Mouse (Mus musculus) brown adipose tissue, adult 24 weeks (tissue): ENCODE data around the gene Otogl. TPM values are rescaled to one million over a fixed set of nuclear protein-coding genes. Genes with fewer than 3 reads are reported as not detected.

Source experiments
- H3K27ac ChIP-seq: fragments of 200-500 bp; replicated peaks from 2 replicates; pipeline ENCODE4 v1.5.1; 2012; ENCODE audit warnings: low read depth, mild to moderate bottlenecking, low read length
- H3K4me1 ChIP-seq: fragments of 200-500 bp; 2 replicates; pipeline ENCODE4 v1.6.1; 2012; ENCODE audit warnings: low read length, mixed read lengths; ENCODE audit not compliant: control insufficient read depth, insufficient read depth, insufficient read length
- H3K4me3 ChIP-seq: fragments of 200-500 bp; 2 replicates; pipeline ENCODE4 v1.5.1; 2012; ENCODE audit warnings: low read depth, mild to moderate bottlenecking, low read length, moderate library complexity; ENCODE audit not compliant: insufficient read depth
- polyA plus RNA-seq: library from polyadenylated mRNA; stranded (reverse); fragments of >200 nt; gene quantifications from 2 replicates; pipeline ENCODE4 v1.2.4, GENCODE M21; 2012; ENCODE audit not compliant: missing spikeins, insufficient read depth, insufficient read length

Gene Otogl
- polyA plus RNA-seq, 1 experiment, result not detected

GRCm38 (mm10) chr10:107930471-107931021 lies 18.6 kb upstream of the Otogl start:
- H3K4me3 ChIP-seq, result peak overlapping the region; percentile 1; the same call in 1 of the 2 replicates
- peaks cover 7% of the 10 kb centered on the region for H3K4me1 ChIP-seq
- peak overlapping the region; percentile 92 for H3K27ac ChIP-seq

DNA sequence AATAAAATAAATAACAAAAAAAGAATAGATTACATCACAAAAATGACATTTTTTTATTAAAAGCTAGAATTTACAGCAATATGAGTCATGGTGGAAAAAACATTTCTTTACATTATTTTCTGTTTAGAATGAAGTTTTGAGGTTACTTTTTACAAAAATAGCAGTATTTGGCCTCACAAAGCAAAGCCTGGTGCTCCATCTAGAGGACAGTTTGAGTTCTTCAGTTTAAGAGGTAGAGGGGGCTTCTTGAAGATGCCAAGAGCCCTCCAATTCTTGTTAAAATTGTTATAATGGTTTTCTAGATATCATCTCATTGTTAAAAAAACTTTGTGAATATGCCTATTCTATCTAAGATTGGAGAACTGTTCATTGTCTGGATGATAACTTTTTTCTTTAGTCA lies 13.4 kb upstream of the Otogl start:
- H3K27ac ChIP-seq, result no peak overlapping the region
- H3K4me3 ChIP-seq, result no peak overlapping the region
- H3K4me1 ChIP-seq, result peaks cover 5% of the 10 kb centered on the region; the same call in 1 of the 2 replicates

DNA sequence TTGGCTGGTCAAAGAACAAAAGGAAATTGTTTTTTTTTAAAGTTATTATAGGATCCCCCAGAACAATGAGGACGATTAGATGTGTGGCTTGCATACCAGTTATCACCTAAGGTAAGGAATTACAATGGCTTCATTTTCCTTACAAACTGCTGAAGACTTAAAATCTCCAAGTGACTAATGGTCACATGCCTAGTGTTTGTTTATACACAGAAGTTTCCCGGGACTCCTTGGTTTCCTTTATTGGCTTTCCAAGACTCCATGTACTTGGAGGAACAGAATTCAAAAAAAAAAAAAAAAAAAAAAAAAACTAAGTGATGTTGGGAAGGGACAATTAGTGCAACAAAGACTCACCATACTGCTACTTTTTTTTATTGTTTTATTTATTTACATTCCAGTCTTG lies 11.9 kb upstream of the Otogl start:
- H3K27ac ChIP-seq, result no peak overlapping the region
- peaks cover 5% of the 10 kb centered on the region; the same call in 1 of the 2 replicates for H3K4me1 ChIP-seq
- H3K4me3 ChIP-seq, result no peak overlapping the region

- H3K27ac ChIP-seq, result no peak overlapping the region
- H3K4me3 ChIP-seq, result no peak overlapping the region
- H3K4me1 ChIP-seq, result peaks cover 5% of the 10 kb centered on the region; the same call in 1 of the 2 replicates
Measured at GRCm38 (mm10) chr10:107922750-107923149, 10.8 kb upstream of the Otogl start.

DNA sequence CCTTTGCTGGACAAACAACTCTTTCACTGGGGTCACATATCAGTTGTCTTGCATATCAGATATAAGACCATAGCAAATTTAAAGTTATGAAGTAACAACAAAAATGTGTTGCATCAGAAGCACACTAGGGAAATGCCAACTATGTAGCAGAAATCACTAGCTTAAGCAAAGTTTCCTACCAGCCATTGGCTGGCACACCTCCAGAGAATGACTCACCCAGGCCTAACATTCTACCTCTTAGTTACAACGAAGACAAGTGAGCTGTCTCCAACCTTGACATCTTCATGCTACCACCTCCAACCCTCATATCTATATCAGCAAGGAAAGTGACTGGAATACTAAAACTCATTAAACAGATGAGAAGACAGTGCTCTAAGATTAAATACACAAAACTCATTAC lies 9.6 kb upstream of the Otogl start:
- Histone ChIP-seq H3K27ac (peak overlapping the region; percentile 68), H3K4me1 (peaks cover 5% of the 10 kb centered on the region; the same call in 1 of the 2 replicates), H3K4me3 (no peak overlapping the region)

DNA sequence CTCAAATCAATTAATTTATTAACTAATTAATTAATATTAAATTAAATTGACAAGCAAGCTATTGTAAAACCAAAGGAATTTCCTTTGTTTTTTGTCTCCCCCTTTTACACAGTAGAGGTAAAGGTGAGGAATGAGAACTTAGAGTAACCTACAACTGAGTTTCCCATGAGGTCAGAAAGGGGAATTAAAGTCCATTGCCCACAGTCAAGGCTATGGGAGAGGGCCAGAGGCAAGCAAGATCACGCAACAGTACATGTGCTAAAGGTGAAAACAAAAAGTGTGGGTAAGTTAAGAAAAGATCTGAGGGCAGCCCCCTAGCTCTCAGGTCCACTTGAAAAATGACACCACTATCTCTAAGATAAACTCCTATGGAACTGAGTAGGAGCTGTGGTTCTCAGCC lies 9.2 kb upstream of the Otogl start:
- Histone ChIP-seq H3K27ac (peak overlapping the region; percentile 68), H3K4me3 (no peak overlapping the region), H3K4me1 (peaks cover 5% of the 10 kb centered on the region; the same call in 1 of the 2 replicates)

DNA sequence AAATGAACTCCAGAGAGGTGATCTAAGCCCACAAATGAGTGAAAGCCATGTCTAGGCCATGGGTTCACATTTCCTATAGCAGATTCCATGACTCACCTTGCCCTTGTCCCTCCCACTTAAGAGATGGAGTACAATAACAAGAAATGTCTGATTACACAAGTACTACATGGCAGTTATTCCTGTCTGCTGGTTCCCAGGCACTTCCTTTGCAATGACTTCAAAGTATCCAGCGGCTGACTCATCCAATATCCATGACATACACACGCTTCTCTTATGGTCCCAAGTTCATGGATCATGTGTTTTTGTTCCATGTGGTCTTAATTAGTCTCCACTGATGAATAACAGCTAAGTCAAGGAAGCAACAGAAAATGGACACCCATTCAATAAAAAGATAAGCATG lies 1.1 kb upstream of the Otogl start:
- Histone ChIP-seq H3K27ac (no peak overlapping the region), H3K4me1 (no peaks in the 10 kb centered on the region)

GRCm38 (mm10) chr10:107906453-107906852 lies 5.5 kb downstream of the Otogl start:
- H3K4me3 ChIP-seq, result no peak overlapping the region
- peak overlapping the region; percentile 57 for H3K27ac ChIP-seq

More for the DNA sequence above, 1.1 kb upstream of the Otogl start:
- no peak overlapping the region for H3K4me3 ChIP-seq

GRCm38 (mm10) chr10:107905274-107906034 lies 6.5 kb downstream of the Otogl start:
- H3K4me3 ChIP-seq, result no peak overlapping the region
- H3K4me1 ChIP-seq, result peaks cover 5% of the 10 kb centered on the region; the same call in 1 of the 2 replicates
- peak overlapping the region; percentile 70 for H3K27ac ChIP-seq

More at GRCm38 (mm10) chr10:107906453-107906852, 5.5 kb downstream of the Otogl start:
- peaks cover 5% of the 10 kb centered on the region; the same call in 1 of the 2 replicates for H3K4me1 ChIP-seq

GRCm38 (mm10) chr10:107901958-107902357 lies 10.0 kb downstream of the Otogl start:
- Histone ChIP-seq H3K4me1 (peaks cover 5% of the 10 kb centered on the region; the same call in 1 of the 2 replicates), H3K27ac (no peak overlapping the region), H3K4me3 (no peak overlapping the region)

GRCm38 (mm10) chr10:107901204-107901879 lies 10.6 kb downstream of the Otogl start:
- H3K27ac ChIP-seq, result no peak overlapping the region
- peaks cover 4% of the 10 kb centered on the region; the same call in 1 of the 2 replicates for H3K4me1 ChIP-seq
- H3K4me3 ChIP-seq, result no peak overlapping the region

- H3K4me1 ChIP-seq, result no peaks in the 10 kb centered on the region
- no peak overlapping the region for H3K27ac ChIP-seq
- H3K4me3 ChIP-seq, result no peak overlapping the region
Measured at GRCm38 (mm10) chr10:107899946-107900345, 12.0 kb downstream of the Otogl start.

DNA sequence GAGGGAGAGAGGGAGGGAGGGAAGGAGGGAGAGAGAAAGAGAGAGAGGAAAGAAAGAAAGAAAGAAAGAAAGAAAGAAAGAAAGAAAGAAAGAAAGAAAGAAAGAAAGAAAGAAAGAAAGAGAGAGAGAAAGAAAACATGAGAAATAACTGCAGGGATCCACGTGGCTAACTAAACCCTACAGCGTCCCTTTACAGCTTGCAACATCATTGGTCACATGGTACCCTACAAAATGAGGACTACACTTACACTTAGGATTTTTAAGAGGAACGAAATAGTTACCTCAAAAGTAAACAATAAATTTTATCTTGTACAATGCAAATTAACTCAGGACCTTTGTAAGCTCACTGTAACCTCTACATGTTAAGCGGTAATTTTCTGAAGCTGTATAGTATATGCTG lies 15.8 kb downstream of the Otogl start:
- no peaks in the 10 kb centered on the region for H3K4me1 ChIP-seq
- H3K27ac ChIP-seq, result no peak overlapping the region

DNA sequence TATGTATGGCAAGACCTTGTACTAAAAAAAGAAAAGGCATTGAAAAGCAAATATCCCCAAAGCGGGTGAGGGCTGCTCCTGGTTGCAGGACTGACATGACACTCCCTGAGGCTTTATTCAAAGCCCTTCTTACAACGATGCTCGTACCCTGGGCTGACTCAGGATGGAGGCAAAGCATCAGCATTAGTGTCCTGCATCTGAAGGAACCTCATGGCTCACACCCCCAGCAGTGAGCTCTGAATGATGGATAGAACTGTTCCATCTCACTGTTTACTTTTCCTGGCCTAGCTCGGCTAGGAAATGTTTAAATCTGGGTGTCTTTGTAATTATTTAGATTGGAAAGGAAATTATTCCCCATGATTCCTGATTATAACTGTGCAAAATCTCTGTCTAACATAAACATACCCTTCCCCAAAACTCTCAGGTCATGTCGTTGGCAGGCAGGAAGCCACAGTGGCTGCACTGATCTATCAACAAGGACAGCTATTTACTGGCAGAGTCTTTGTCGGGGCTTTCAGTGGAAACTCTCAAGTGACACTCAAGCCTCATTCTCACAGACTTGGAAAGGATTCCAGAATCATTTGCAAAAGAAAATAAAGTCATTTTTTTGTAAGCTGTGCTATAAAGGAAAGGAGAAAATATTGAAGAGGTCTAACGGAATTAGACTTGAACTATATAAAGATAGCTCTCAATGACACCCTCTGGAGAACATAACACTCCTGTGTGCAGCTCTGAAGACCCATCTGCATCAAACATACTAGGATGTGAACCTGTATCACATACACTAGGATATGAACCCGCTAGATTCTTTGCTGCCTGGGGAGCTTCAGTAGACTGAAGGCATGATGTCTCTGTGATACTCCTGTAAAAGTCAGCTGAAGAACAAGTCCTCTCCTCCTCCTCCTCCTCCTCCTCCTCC lies 17.0 kb downstream of the Otogl start:
- no peak overlapping the region for H3K27ac ChIP-seq
- no peaks in the 10 kb centered on the region for H3K4me1 ChIP-seq
- no peak overlapping the region for H3K4me3 ChIP-seq

More for the DNA sequence above, 15.8 kb downstream of the Otogl start:
- no peak overlapping the region for H3K4me3 ChIP-seq
